Mouse (Mus musculus) stomach, embryonic 16.5 days (tissue): ENCODE data around the gene Ephb2. TPM values are rescaled to one million over a fixed set of nuclear protein-coding genes. Genes with fewer than 3 reads are reported as not detected.
A peak's percentile ranks its signal among the peaks of the same experiment; 100 is the strongest.

ENCODE experiments used
- ATAC-seq: fragments of 200-750 bp; cut with Nextera tagmentation; 2 replicates; pipeline ENCODE4 v1.8.0; 2017; ENCODE audit warnings: moderate number of reproducible peaks, moderate TSS enrichment; ENCODE audit not compliant: insufficient read depth, low FRiP score
- H3K27ac ChIP-seq: fragments of 300-500 bp; sonication (generic); 2 replicates; pipeline ENCODE4 v1.5.1; 2014; ENCODE audit warnings: low read length
- H3K27me3 ChIP-seq: fragments of 300-500 bp; sonication (generic); 2 replicates; pipeline ENCODE4 v1.6.1; 2014; ENCODE audit warnings: low read length, control low read depth, mixed read lengths; ENCODE audit not compliant: control insufficient read depth, insufficient read depth
- H3K36me3 ChIP-seq: fragments of 300-500 bp; sonication (generic); 2 replicates; pipeline ENCODE4 v1.6.1; 2014; ENCODE audit warnings: low read length; ENCODE audit not compliant: control insufficient read depth, insufficient read depth
- H3K4me1 ChIP-seq: fragments of 300-500 bp; sonication (generic); 2 replicates; pipeline ENCODE4 v1.6.1; 2014; ENCODE audit warnings: low read length, control low read depth, mixed read lengths; ENCODE audit not compliant: control insufficient read depth, insufficient read depth
- H3K4me2 ChIP-seq: fragments of 300-500 bp; sonication (generic); 2 replicates; pipeline ENCODE4 v1.6.1; 2014; ENCODE audit warnings: low read depth, low read length, mixed read lengths
- H3K4me3 ChIP-seq: fragments of 300-500 bp; sonication (generic); replicated peaks from 2 replicates; pipeline ENCODE4 v1.5.1; 2014; ENCODE audit warnings: mild to moderate bottlenecking, low read length
- H3K9ac ChIP-seq: fragments of 300-500 bp; sonication (generic); 2 replicates; pipeline ENCODE4 v1.6.1; 2014; ENCODE audit warnings: low read length
- H3K9me3 ChIP-seq: fragments of 300-500 bp; sonication (generic); replicated peaks from 2 replicates; pipeline ENCODE4 v1.6.1; 2016; ENCODE audit warnings: low read length, control low read depth; ENCODE audit not compliant: control insufficient read depth
- WGBS: fragments of 180-500 bp; shearing (Covaris S2); extraction: QIAGEN DNeasy Blood & Tissue Kit; methylation state at CpG from one replicate; pipeline ENCODE4 v1.1.7; 2014; 5-methylcytosine and 5-hydroxymethylcytosine counted together
- polyA plus RNA-seq: library from polyadenylated mRNA; unstranded; fragments of >200 nt; fragmentation: Nextera tagmentation; extraction: Ambion mirVana; gene quantifications from 2 replicates; pipeline ENCODE4 v1.2.1, GENCODE M21; 2015

Gene Ephb2
- polyA plus RNA-seq, 1 experiment from 2014 or later = 3.8 TPM

- no peak for ATAC-seq
- H3K36me3 ChIP-seq = no peaks in the 10 kb centered on the region
- no peaks in the 10 kb centered on the region for H3K27me3 ChIP-seq
- H3K4me1 ChIP-seq = peaks cover 72% of the 10 kb centered on the region
- H3K4me2 ChIP-seq = no peak overlapping the region
- H3K27ac ChIP-seq = peak overlapping the region; percentile 89
- no peak overlapping the region for H3K4me3 ChIP-seq
- no peak overlapping the region for H3K9ac ChIP-seq
- WGBS = 79% methylated on average over 8 of the region's 8 CpGs
- no peaks in the 10 kb centered on the region for H3K9me3 ChIP-seq
Observed at GRCm38 (mm10) chr4:136801463-136801862, 34.3 kb downstream of the Ephb2 start.

GRCm38 (mm10) chr4:136800366-136800765 lies 35.4 kb downstream of the Ephb2 start:
- H3K36me3 ChIP-seq = no peaks in the 10 kb centered on the region
- no peak for ATAC-seq
- no peak overlapping the region for H3K27ac ChIP-seq
- H3K27me3 ChIP-seq = no peaks in the 10 kb centered on the region
- no peak overlapping the region for H3K9ac ChIP-seq
- H3K9me3 ChIP-seq = no peaks in the 10 kb centered on the region
- 49% methylated on average over 14 of the region's 14 CpGs for WGBS
- H3K4me2 ChIP-seq = no peak overlapping the region
- peaks cover 66% of the 10 kb centered on the region for H3K4me1 ChIP-seq
- no peak overlapping the region for H3K4me3 ChIP-seq

DNA sequence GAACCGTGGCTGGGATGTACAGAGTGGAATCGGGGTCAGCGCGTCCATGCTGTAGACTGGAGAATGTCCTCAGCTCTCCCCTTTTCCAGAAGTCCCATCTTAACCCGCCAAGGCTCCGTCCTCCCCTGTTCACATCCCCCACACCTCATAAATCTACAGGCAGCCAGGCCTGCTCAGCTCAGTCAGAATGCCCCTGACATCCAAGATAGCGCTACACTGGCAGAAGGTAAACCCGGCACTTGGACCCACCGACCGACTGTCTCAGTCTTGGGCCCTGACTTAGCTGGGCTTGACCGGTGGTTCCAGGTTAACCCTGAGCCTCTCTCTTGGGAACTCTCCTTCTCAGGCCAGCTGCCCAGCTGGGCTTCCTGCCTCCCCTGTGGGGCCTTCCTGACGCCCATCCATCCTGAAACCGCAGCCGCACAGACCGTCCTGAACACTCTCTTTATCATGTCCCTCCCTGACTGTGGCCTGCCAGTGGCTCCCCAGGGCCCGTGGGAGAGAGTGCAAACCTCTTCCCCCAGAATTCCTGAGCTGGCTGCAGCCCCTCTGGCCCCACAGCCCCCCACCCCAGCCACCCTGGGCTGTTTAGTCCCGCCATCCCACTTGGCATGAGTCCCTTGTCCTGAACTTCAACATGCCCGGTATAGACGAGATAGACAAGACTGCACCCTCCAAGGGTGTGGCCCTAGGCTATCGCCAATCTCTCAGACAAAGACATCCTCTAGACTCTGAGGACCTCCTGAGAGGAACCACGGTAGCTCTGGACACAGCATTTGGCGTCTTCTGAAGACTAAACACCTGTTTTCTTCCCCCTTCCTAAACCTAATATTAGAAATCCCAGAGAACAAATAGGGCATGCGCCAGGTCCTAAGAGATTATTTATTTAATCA lies 37.9 kb downstream of the Ephb2 start:
- peaks cover 45% of the 10 kb centered on the region for H3K4me1 ChIP-seq
- 36% methylated on average over 23 of the region's 23 CpGs for WGBS
- H3K4me2 ChIP-seq = no peak overlapping the region
- H3K9me3 ChIP-seq = no peaks in the 10 kb centered on the region
- H3K4me3 ChIP-seq = no peak overlapping the region
- no peaks in the 10 kb centered on the region for H3K36me3 ChIP-seq
- H3K9ac ChIP-seq = no peak overlapping the region
- no peaks in the 10 kb centered on the region for H3K27me3 ChIP-seq
- no peak overlapping the region for H3K27ac ChIP-seq
- ATAC-seq = no peak

DNA sequence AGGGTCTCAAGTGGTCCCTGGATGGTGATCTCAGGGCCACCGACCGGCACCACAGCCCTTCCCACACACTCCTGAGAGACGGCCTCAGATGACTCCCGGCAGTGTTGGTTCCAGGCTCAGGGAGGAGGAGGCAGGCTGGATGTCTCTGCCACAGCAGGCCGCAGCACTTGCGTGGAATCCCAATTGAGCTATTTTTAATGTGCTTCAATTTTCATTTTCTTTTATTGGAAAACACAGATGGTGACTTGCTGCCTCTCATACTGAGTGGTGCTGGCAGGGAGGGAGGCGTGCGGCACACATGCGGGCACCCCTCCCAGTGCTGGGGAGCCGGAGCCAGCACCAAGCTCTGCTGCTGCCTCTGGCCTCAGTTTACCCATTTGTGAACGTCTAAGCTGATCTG lies 42.5 kb downstream of the Ephb2 start:
- 83% methylated on average over 11 of the region's 11 CpGs for WGBS
- Histone ChIP-seq H3K27me3 (no peaks in the 10 kb centered on the region), H3K9ac (no peak overlapping the region), H3K36me3 (no peaks in the 10 kb centered on the region), H3K4me3 (no peak overlapping the region), H3K4me1 (peaks cover 12% of the 10 kb centered on the region), H3K9me3 (no peaks in the 10 kb centered on the region), H3K4me2 (no peak overlapping the region), H3K27ac (no peak overlapping the region)
- ATAC-seq = no peak

DNA sequence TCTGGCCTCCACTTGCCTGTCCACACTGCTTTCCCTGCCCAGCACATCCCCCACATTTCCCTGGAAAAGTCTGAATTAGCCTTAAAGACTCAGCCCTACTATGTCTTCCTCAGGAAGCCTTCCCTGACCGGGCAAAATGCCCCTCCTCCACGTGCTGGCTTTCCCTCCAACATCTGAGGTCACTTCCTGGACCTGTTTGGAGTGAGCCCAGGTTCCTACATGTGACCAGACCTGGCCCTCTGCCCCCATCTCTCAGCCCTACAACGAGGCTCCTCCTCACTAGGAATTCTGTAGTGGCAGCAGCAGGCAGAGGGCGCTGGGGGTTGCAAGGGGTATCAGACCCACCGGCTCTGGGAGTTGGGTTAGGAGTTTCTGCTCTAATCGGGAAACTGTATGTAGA lies 46.0 kb downstream of the Ephb2 start:
- Histone ChIP-seq H3K4me3 (no peak overlapping the region), H3K27ac (no peak overlapping the region), H3K9me3 (no peaks in the 10 kb centered on the region), H3K27me3 (no peaks in the 10 kb centered on the region), H3K36me3 (no peaks in the 10 kb centered on the region), H3K9ac (no peak overlapping the region), H3K4me1 (peaks cover 11% of the 10 kb centered on the region), H3K4me2 (no peak overlapping the region)
- ATAC-seq = no peak
- 59% methylated on average over 6 of the region's 6 CpGs for WGBS

DNA sequence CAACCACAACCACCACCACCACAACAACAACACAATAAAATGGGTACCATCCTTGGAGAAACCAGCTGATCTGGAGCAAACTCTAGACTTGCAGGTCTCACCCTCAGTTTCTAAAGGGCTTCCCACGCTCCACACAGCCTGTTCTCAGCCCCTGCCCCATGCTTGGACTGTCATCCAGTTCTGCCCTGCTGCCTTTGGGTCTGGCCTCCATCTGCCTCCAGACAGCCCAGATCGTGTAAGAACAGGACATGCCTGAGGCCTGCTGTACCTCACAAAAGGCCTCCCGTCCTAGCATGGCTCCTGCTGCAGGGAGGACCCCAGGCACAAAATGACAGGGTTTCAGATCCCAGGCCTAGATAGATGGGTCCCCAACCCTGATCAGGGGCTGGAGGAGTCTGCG lies 48.4 kb downstream of the Ephb2 start:
- Histone ChIP-seq H3K27me3 (no peaks in the 10 kb centered on the region), H3K4me3 (no peak overlapping the region), H3K36me3 (no peaks in the 10 kb centered on the region), H3K9me3 (no peaks in the 10 kb centered on the region), H3K27ac (no peak overlapping the region), H3K9ac (no peak overlapping the region), H3K4me1 (peaks cover 27% of the 10 kb centered on the region), H3K4me2 (no peak overlapping the region)
- no peak for ATAC-seq
- WGBS = 69% methylated on average over 4 of the region's 4 CpGs

- peaks cover 34% of the 10 kb centered on the region for H3K4me1 ChIP-seq
- no peaks in the 10 kb centered on the region for H3K36me3 ChIP-seq
- no peak overlapping the region for H3K9ac ChIP-seq
- ATAC-seq = no peak
- no peaks in the 10 kb centered on the region for H3K9me3 ChIP-seq
- no peaks in the 10 kb centered on the region for H3K27me3 ChIP-seq
- no peak overlapping the region for H3K27ac ChIP-seq
- WGBS = 58% methylated on average over 26 of the region's 26 CpGs
- no peak overlapping the region for H3K4me2 ChIP-seq
- H3K4me3 ChIP-seq = no peak overlapping the region
Observed at GRCm38 (mm10) chr4:136786453-136787276, 49.1 kb downstream of the Ephb2 start.

DNA sequence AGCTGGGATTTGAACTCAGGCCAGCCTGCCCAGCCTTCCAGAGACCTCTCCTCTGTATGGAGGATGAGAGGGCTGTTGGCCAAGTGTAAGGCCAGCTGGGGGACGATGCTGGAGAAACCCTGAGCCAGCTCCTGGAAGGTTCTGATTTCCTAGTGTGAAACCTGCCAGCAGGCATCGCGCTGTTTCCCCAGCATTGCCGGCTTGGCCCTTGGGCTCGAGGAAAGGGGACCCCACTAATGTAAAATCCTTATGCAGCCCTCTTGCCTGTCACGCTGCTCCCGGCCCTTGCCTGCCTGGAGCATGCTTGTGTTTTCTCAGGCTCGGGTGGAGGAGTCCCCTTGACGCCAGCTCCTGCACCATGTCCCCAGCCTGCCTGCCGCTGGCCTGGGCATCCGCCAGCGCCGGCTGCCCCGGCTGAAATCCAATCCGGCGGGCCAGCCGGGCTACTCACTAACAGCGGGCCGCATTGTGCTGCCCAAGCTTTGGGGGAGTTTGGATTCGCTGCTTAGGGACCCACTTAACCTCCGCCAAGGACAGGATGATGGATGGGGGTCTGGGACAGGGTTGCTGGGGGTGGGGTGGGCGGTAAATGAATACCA lies 52.1 kb downstream of the Ephb2 start:
- Histone ChIP-seq H3K9me3 (no peaks in the 10 kb centered on the region), H3K4me2 (no peak overlapping the region), H3K36me3 (no peaks in the 10 kb centered on the region), H3K9ac (peak overlapping the region; percentile 61), H3K27ac (peak overlapping the region; percentile 26; the same call in 1 of the 2 replicates), H3K4me1 (peaks cover 53% of the 10 kb centered on the region), H3K27me3 (no peaks in the 10 kb centered on the region), H3K4me3 (no peak overlapping the region)
- WGBS = 32% methylated on average over 22 of the region's 22 CpGs
- ATAC-seq = no peak

DNA sequence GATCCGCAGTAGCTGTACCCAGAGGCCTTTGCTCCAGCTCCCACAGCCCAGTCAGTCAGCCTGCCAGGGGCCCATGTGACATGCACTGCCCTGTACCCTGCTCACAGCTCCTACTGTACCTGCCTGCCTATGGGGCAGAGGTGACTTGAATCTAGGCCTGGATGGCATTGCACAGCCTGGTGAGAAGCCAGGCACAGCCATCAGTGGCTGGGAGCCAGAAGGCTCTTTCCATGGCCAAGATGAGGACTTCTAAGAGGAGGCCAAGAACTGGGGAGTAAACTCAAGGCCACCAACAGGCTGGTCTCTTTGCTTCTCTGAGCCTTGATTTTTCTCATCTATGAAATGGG lies 53.2 kb downstream of the Ephb2 start:
- H3K27me3 ChIP-seq = no peaks in the 10 kb centered on the region
- no peak overlapping the region; the same call in 1 of the 2 replicates for H3K9ac ChIP-seq
- no peak overlapping the region for H3K4me3 ChIP-seq
- H3K36me3 ChIP-seq = no peaks in the 10 kb centered on the region
- H3K9me3 ChIP-seq = no peaks in the 10 kb centered on the region
- ATAC-seq = no peak
- H3K4me2 ChIP-seq = no peak overlapping the region
- WGBS = 84% methylated on average over 1 of the region's 1 CpGs
- peaks cover 60% of the 10 kb centered on the region for H3K4me1 ChIP-seq
- 0 out of 2 replicates have a peak overlapping the region, but pooled peaks have one; percentile 7 for H3K27ac ChIP-seq
